Mouse (Mus musculus) stomach, embryonic 16.5 days (tissue): ENCODE data around the gene Tbc1d32. TPM values are rescaled to one million over a fixed set of nuclear protein-coding genes. Genes with fewer than 3 reads are reported as not detected.

ENCODE experiments used
- ATAC-seq: fragments of 200-750 bp; cut with Nextera tagmentation; 2 replicates; pipeline ENCODE4 v1.8.0; 2017; ENCODE audit warnings: moderate number of reproducible peaks, moderate TSS enrichment; ENCODE audit not compliant: insufficient read depth, low FRiP score
- H3K27ac ChIP-seq: fragments of 300-500 bp; sonication (generic); 2 replicates; pipeline ENCODE4 v1.5.1; 2014; ENCODE audit warnings: low read length
- H3K27me3 ChIP-seq: fragments of 300-500 bp; sonication (generic); 2 replicates; pipeline ENCODE4 v1.6.1; 2014; ENCODE audit warnings: low read length, control low read depth, mixed read lengths; ENCODE audit not compliant: control insufficient read depth, insufficient read depth
- H3K36me3 ChIP-seq: fragments of 300-500 bp; sonication (generic); 2 replicates; pipeline ENCODE4 v1.6.1; 2014; ENCODE audit warnings: low read length; ENCODE audit not compliant: control insufficient read depth, insufficient read depth
- H3K4me1 ChIP-seq: fragments of 300-500 bp; sonication (generic); 2 replicates; pipeline ENCODE4 v1.6.1; 2014; ENCODE audit warnings: low read length, control low read depth, mixed read lengths; ENCODE audit not compliant: control insufficient read depth, insufficient read depth
- H3K4me2 ChIP-seq: fragments of 300-500 bp; sonication (generic); 2 replicates; pipeline ENCODE4 v1.6.1; 2014; ENCODE audit warnings: low read depth, low read length, mixed read lengths
- H3K4me3 ChIP-seq: fragments of 300-500 bp; sonication (generic); replicated peaks from 2 replicates; pipeline ENCODE4 v1.5.1; 2014; ENCODE audit warnings: mild to moderate bottlenecking, low read length
- H3K9ac ChIP-seq: fragments of 300-500 bp; sonication (generic); 2 replicates; pipeline ENCODE4 v1.6.1; 2014; ENCODE audit warnings: low read length
- H3K9me3 ChIP-seq: fragments of 300-500 bp; sonication (generic); replicated peaks from 2 replicates; pipeline ENCODE4 v1.6.1; 2016; ENCODE audit warnings: low read length, control low read depth; ENCODE audit not compliant: control insufficient read depth
- WGBS: fragments of 180-500 bp; shearing (Covaris S2); extraction: QIAGEN DNeasy Blood & Tissue Kit; methylation state at CpG from one replicate; pipeline ENCODE4 v1.1.7; 2014; 5-methylcytosine and 5-hydroxymethylcytosine counted together
- polyA plus RNA-seq: library from polyadenylated mRNA; unstranded; fragments of >200 nt; fragmentation: Nextera tagmentation; extraction: Ambion mirVana; gene quantifications from 2 replicates; pipeline ENCODE4 v1.2.1, GENCODE M21; 2015

Tbc1d32 gene
- polyA plus RNA-seq, 1 experiment from 2014 or later, result 3.6 TPM

DNA sequence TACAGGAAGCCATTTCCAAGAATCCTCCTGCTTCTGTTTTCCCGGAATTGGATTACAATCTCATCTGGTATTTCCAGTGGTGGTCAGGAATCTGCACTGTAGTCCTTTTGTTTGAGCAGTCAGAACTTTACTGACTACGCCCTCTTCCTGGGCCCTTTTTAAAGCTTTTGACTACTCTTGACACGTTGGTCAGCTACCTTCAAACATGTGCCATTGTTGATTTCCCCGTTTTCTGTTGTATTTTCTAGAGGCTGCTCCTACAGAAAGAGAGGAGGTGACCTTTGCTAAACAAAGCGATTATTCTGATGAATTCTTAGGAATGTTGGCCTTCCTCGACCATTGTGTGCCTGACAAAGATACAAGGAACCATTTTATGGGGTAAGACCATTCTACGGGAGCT, 250.5 kb downstream of the Tbc1d32 start:
- Histone ChIP-seq H3K4me1 (no peaks in the 10 kb centered on the region), H3K27ac (no peak overlapping the region), H3K36me3 (no peaks in the 10 kb centered on the region), H3K4me3 (no peak overlapping the region), H3K9me3 (no peaks in the 10 kb centered on the region), H3K9ac (no peak overlapping the region), H3K4me2 (no peak overlapping the region), H3K27me3 (no peaks in the 10 kb centered on the region)
- 71% methylated on average over 7 of the region's 7 CpGs for WGBS
- ATAC-seq, result no peak

Other genes starting within 250 kb of the Tbc1d32 start
- gene Msl3l2, start 121.8 kb downstream of the Tbc1d32 start, polyA plus RNA-seq, result 2.5 and 3.0 TPM in 2 replicates
- gene Gja1, start 148.6 kb upstream of the Tbc1d32 start, polyA plus RNA-seq, result 103 and 126 TPM in 2 replicates